Mouse (Mus musculus) erythroblast, embryonic 14.5 days (primary cell): Measurements from ENCODE around the gene Ppfibp1.

Experiments used
- GATA1 ChIP-seq: IDR thresholded peaks from 2 replicates; pipeline ENCODE4 v1.6.1; 2012; ENCODE audit warnings: low read length, inconsistent platforms, mixed read lengths
- TAL1 ChIP-seq: IDR thresholded peaks from 3 replicates; pipeline ENCODE4 v1.6.1; 2012; ENCODE audit warnings: low read length, inconsistent platforms, mixed read lengths

- TF ChIP-seq TAL1 (no peak), GATA1 (no peak)
These were observed 141.3 kb downstream of the Ppfibp1 start for GRCm38 (mm10) chr6:147029591-147029990.
